In genomic region chr9:106386181-106386864, GRCm38 (mm10) we compare ENCODE assay signal across 9 mouse cellular contexts. TPM values are rescaled to one million over a fixed set of nuclear protein-coding genes. Genes with fewer than 3 reads are reported as not detected.
DNase-seq lines count a peak whose midpoint lies in the region; ATAC-seq lines count a peak whose summit lies in the region.
"Had no signal": no experiment of that assay in that cellular context is flagged by ENCODE, and none has a peak within 500 bp of the region (broad histone marks: within the 10 kb centered on the region; RNA-seq: fewer than 3 reads in every experiment).

No protein-coding gene starts in this region.

- peak; percentile 42 to 53 for DNase-seq in CD8-positive naive resting alpha-beta T cell, adult 2 months (ENCODE audit: low read depth in 2 of 2, low spot score in 2 of 2)
- DNase-seq in lung, postnatal 10 days = peak; percentile 63
- no peak for DNase-seq in cerebellum, postnatal 4 days (ENCODE audit: low spot score in 2 of 2)

- no peaks in the 10 kb centered on the region for H3K36me3 ChIP-seq in hindbrain, embryonic 16.5 days (ENCODE audit: control insufficient read depth, insufficient read depth, low read length)
- H3K36me3 ChIP-seq in hindbrain, embryonic 13.5 days = no peaks in the 10 kb centered on the region
- H3K36me3 ChIP-seq: embryonic facial prominence, embryonic 12.5 days; liver, embryonic 15.5 days had no signal

- peaks cover 4% of the 10 kb centered on the region; the same call in 1 of the 2 replicates for H3K9me3 ChIP-seq in hindbrain, embryonic 16.5 days (ENCODE audit: control insufficient read depth, low read length)
- no peaks in the 10 kb centered on the region for H3K9me3 ChIP-seq in hindbrain, embryonic 13.5 days
- H3K9me3 ChIP-seq: embryonic facial prominence, embryonic 12.5 days; liver, embryonic 15.5 days had no signal

- H3K9ac ChIP-seq in hindbrain, embryonic 16.5 days (ENCODE audit: low read depth, low read length) = no peak overlapping the region
- no peak overlapping the region for H3K9ac ChIP-seq in hindbrain, embryonic 13.5 days
- H3K9ac ChIP-seq: embryonic facial prominence, embryonic 12.5 days; liver, embryonic 15.5 days had no signal

- H3K4me2 ChIP-seq in hindbrain, embryonic 16.5 days (ENCODE audit: low read length) = no peak overlapping the region
- no peak overlapping the region for H3K4me2 ChIP-seq in hindbrain, embryonic 13.5 days
- H3K4me2 ChIP-seq: embryonic facial prominence, embryonic 12.5 days; liver, embryonic 15.5 days had no signal

- no peaks in the 10 kb centered on the region for H3K27me3 ChIP-seq in hindbrain, embryonic 16.5 days (replicated peaks; ENCODE audit: control insufficient read depth, insufficient read depth, low read length)
- H3K27me3 ChIP-seq in hindbrain, embryonic 13.5 days = no peaks in the 10 kb centered on the region
- H3K27me3 ChIP-seq: embryonic facial prominence, embryonic 12.5 days had no signal

- peaks cover 17% of the 10 kb centered on the region for H3K4me1 ChIP-seq in hindbrain, embryonic 16.5 days (ENCODE audit: control insufficient read depth, insufficient read depth, low read depth, low read length)
- H3K4me1 ChIP-seq in hindbrain, embryonic 13.5 days (replicated peaks) = peaks cover 38% of the 10 kb centered on the region

- H3K27ac ChIP-seq in hindbrain, embryonic 16.5 days (ENCODE audit: low read depth, low read length) = no peak overlapping the region
- H3K27ac ChIP-seq in hindbrain, embryonic 13.5 days = no peak overlapping the region
- H3K27ac ChIP-seq: embryonic facial prominence, embryonic 12.5 days; liver, embryonic 15.5 days had no signal

- H3K4me3 ChIP-seq in hindbrain, embryonic 16.5 days (ENCODE audit: low read length) = no peak overlapping the region
- H3K4me3 ChIP-seq in hindbrain, embryonic 13.5 days = no peak overlapping the region
- H3K4me3 ChIP-seq: embryonic facial prominence, embryonic 12.5 days; liver, embryonic 15.5 days had no signal

- WGBS in hindbrain, embryonic 16.5 days = 77% methylated on average over 12 of the region's 12 CpGs
- WGBS in hindbrain, embryonic 13.5 days = 87% methylated on average over 12 of the region's 12 CpGs

- peak; percentile 43; the same call in 1 of the 2 replicates for ATAC-seq in hindbrain, embryonic 16.5 days
- no peak for ATAC-seq in hindbrain, embryonic 13.5 days (ENCODE audit: low FRiP score)
- ATAC-seq in activated CD4-positive, CD25-positive, alpha-beta regulatory T cell, adult 4 months = peak; percentile 80
- ATAC-seq in cerebellum, adult (ENCODE audit: insufficient number of reproducible peaks, low FRiP score, low TSS enrichment) = no peak

RNA-seq across cellular contexts. Expression of gene Dusp7, which starts 17.9 kb away (rescaled TPM):
- polyA plus RNA-seq in hindbrain, embryonic 16.5 days (2015; fragmentation: Nextera tagmentation; extraction: Ambion mirVana) = 12.5 and 13.1 TPM in 2 replicates
- polyA plus RNA-seq in hindbrain, embryonic 13.5 days (2015; fragmentation: Nextera tagmentation; extraction: Ambion mirVana) = 9.9 and 10.3 TPM in 2 replicates
- polyA plus RNA-seq in activated CD4-positive, CD25-positive, alpha-beta regulatory T cell, adult 4 months (2017; shearing (Covaris generic)) = 10 to 100 TPM; 16.7 to 20.0 TPM

RNA-seq across cellular contexts. Expression of gene Rpl29, which starts 42.9 kb away (rescaled TPM):
- 603 and 620 TPM in 2 replicates for polyA plus RNA-seq in hindbrain, embryonic 16.5 days (2015; fragmentation: Nextera tagmentation; extraction: Ambion mirVana)
- 704 TPM in 2 replicates for polyA plus RNA-seq in hindbrain, embryonic 13.5 days (2015; fragmentation: Nextera tagmentation; extraction: Ambion mirVana)
- 1,000 to 10,000 TPM; 1,290 to 1,880 TPM for polyA plus RNA-seq in activated CD4-positive, CD25-positive, alpha-beta regulatory T cell, adult 4 months (2017; shearing (Covaris generic))

RNA-seq across cellular contexts. Expression of gene Acy1, which starts 51.8 kb away (rescaled TPM):
- polyA plus RNA-seq in hindbrain, embryonic 16.5 days (2015; fragmentation: Nextera tagmentation; extraction: Ambion mirVana) = 26.2 and 26.6 TPM in 2 replicates
- 25.1 and 28.6 TPM in 2 replicates for polyA plus RNA-seq in hindbrain, embryonic 13.5 days (2015; fragmentation: Nextera tagmentation; extraction: Ambion mirVana)
- 1 to 10 TPM; 9.3 to 10.0 TPM for polyA plus RNA-seq in activated CD4-positive, CD25-positive, alpha-beta regulatory T cell, adult 4 months (2017; shearing (Covaris generic))

Comparison
In these comparisons a context has a peak if more than half of its experiments do, and no peak if none do; other contexts are left out.
1. ATAC-seq: peak in hindbrain, embryonic 16.5 days (single experiment) and activated CD4-positive, CD25-positive, alpha-beta regulatory T cell, adult 4 months (single experiment); none in hindbrain, embryonic 13.5 days (single experiment) and cerebellum, adult (single experiment).
2. DNase-seq: peak in CD8-positive naive resting alpha-beta T cell, adult 2 months (2 of 2) and lung, postnatal 10 days (single experiment); none in cerebellum, postnatal 4 days (0 of 2).